Mouse (Mus musculus): ENCODE data around the gene Acbd6.

- TF ChIP-seq POLR2A (IDR thresholded peaks at IDR 0.05; ENCODE audit: low read depth, low read length) (no peak), CTCF (IDR thresholded peaks at IDR 0.05; ENCODE audit: extremely low read depth, insufficient read length, insufficient replicate concordance, low read depth, low read length) (no peak)
Measured at GRCm38 (mm10) chr1:155594141-155594540, 36.2 kb downstream of the Acbd6 start.

All from small intestine, adult 2 months (tissue).